Mouse (Mus musculus) heart, embryonic 15.5 days (tissue): Measurements from ENCODE around the gene Slitrk1. TPM values are rescaled to one million over a fixed set of nuclear protein-coding genes. Genes with fewer than 3 reads are reported as not detected.

Experiments
- ATAC-seq: fragments of 200-750 bp; cut with Nextera tagmentation; replicated peaks from 2 replicates; pipeline ENCODE4 v1.8.0; 2017; ENCODE audit warnings: low read depth, moderate TSS enrichment; ENCODE audit not compliant: insufficient number of reproducible peaks, insufficient read depth, low FRiP score
- H3K27ac ChIP-seq: fragments of 300-500 bp; sonication (generic); 2 replicates; pipeline ENCODE4 v1.5.1; 2015; ENCODE audit warnings: mild to moderate bottlenecking, inconsistent platforms
- H3K27me3 ChIP-seq: fragments of 300-500 bp; sonication (generic); 2 replicates; pipeline ENCODE4 v1.6.1; 2015; ENCODE audit warnings: inconsistent platforms
- H3K36me3 ChIP-seq: fragments of 300-500 bp; sonication (generic); 2 replicates; pipeline ENCODE4 v1.6.1; 2015; ENCODE audit warnings: mild to moderate bottlenecking, inconsistent platforms
- H3K4me1 ChIP-seq: fragments of 300-500 bp; sonication (generic); replicated peaks from 2 replicates; pipeline ENCODE4 v1.6.1; 2015; ENCODE audit warnings: inconsistent platforms
- H3K4me2 ChIP-seq: fragments of 300-500 bp; sonication (generic); 2 replicates; pipeline ENCODE4 v1.6.1; 2015; ENCODE audit warnings: inconsistent platforms, mild to moderate bottlenecking, moderate library complexity
- H3K4me3 ChIP-seq: fragments of 300-500 bp; sonication (generic); 2 replicates; pipeline ENCODE4 v1.5.1; 2015; ENCODE audit warnings: mild to moderate bottlenecking, inconsistent platforms
- H3K9ac ChIP-seq: fragments of 300-500 bp; sonication (generic); 2 replicates; pipeline ENCODE4 v1.6.1; 2015; ENCODE audit warnings: mild to moderate bottlenecking, inconsistent platforms
- H3K9me3 ChIP-seq: fragments of 300-500 bp; sonication (generic); replicated peaks from 2 replicates; pipeline ENCODE4 v1.6.1; 2016; ENCODE audit warnings: inconsistent platforms
- WGBS: fragments of 180-500 bp; shearing (Covaris S2); methylation state at CpG from one replicate; pipeline ENCODE4 v1.1.7; 2015; ENCODE audit warnings: mixed read lengths; 5-methylcytosine and 5-hydroxymethylcytosine counted together
- polyA plus RNA-seq: library from polyadenylated mRNA; unstranded; fragments of >200 nt; fragmentation: Nextera tagmentation; extraction: Ambion mirVana; gene quantifications from 2 replicates; pipeline ENCODE4 v1.2.1, GENCODE M21; 2015

The Slitrk1 gene
- polyA plus RNA-seq, 1 experiment from 2014 or later, result 0.10 TPM

- H3K4me3 ChIP-seq, result no peak overlapping the region
- no peak for ATAC-seq
Measured at GRCm38 (mm10) chr14:108867816-108868215, 46.1 kb downstream of the Slitrk1 start.

GRCm38 (mm10) chr14:108864631-108865030, 49.3 kb downstream of the Slitrk1 start:
- ATAC-seq, result no peak
- Histone ChIP-seq H3K27ac (no peak overlapping the region), H3K9me3 (no peaks in the 10 kb centered on the region), H3K4me3 (no peak overlapping the region), H3K4me1 (no peaks in the 10 kb centered on the region), H3K27me3 (no peaks in the 10 kb centered on the region), H3K9ac (no peak overlapping the region), H3K4me2 (no peak overlapping the region), H3K36me3 (no peaks in the 10 kb centered on the region)

More at GRCm38 (mm10) chr14:108867816-108868215, 46.1 kb downstream of the Slitrk1 start:
- H3K4me2 ChIP-seq, result no peak overlapping the region
- H3K4me1 ChIP-seq, result no peaks in the 10 kb centered on the region
- H3K27me3 ChIP-seq, result no peaks in the 10 kb centered on the region
- H3K36me3 ChIP-seq, result no peaks in the 10 kb centered on the region
- no peak overlapping the region for H3K27ac ChIP-seq
- H3K9me3 ChIP-seq, result no peaks in the 10 kb centered on the region
- no peak overlapping the region for H3K9ac ChIP-seq

GRCm38 (mm10) chr14:108859310-108859709, 54.6 kb downstream of the Slitrk1 start:
- Histone ChIP-seq H3K4me3 (no peak overlapping the region), H3K4me1 (no peaks in the 10 kb centered on the region), H3K27ac (no peak overlapping the region), H3K9ac (no peak overlapping the region), H3K36me3 (no peaks in the 10 kb centered on the region), H3K4me2 (no peak overlapping the region), H3K27me3 (no peaks in the 10 kb centered on the region), H3K9me3 (no peaks in the 10 kb centered on the region)
- ATAC-seq, result no peak
- 56% methylated on average over 1 of the region's 1 CpGs for WGBS
